Mouse (Mus musculus) heart, postnatal 0 days (tissue): ENCODE measurements around the gene Bcl2l1.

ENCODE experiments used
- CTCF ChIP-seq: IDR thresholded peaks from 2 replicates; pipeline ENCODE4 v1.5.1; 2016; ENCODE audit warnings: antibody characterized with exemption, control low read depth, low read depth
- EP300 ChIP-seq: IDR thresholded peaks from 2 replicates; pipeline ENCODE4 v1.6.1; 2016; ENCODE audit warnings: antibody characterized with exemption, low read depth

DNA sequence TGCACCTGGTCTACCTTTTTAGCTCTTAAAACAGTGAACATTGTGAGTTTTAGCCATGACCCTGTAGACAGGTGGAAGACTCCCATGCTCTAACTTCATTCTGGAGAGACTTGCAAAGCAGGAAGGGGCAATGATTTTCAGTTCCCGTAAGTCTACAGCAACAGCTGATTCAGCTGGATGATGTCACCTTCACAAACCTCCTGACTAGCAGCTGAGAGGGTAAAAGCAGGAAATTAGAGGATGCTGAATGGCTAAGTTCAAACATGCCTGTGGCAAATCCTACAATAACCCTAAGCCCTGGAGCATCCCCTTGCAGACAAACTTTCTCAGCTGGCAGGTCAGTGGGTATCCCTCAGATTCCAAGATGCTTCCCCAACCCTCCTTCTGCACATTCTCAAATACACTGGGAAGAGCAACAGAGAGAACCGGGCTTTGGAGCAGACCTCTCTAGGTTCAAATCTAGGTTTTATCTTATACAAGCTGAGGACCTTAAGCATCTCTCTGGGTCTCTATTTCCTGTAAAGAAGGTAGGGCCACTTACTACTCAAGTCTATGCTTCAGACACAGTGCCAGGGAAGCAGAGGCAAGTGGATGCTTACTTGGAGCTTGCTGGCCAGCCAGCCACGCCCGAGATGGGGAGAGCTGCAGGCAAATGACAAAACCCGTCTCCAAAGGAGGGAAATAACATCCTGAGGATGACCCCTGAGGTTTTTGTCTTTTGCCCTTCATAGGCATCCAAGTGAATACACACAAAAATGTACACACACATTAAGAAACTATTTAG is 21.2 kb downstream of the Bcl2l1 start:
- no peak for TF ChIP-seq CTCF
- TF ChIP-seq EP300 = no peak
